Mouse (Mus musculus): ENCODE data around the gene Mapk8ip1. TPM values are rescaled to one million over a fixed set of nuclear protein-coding genes. Genes with fewer than 3 reads are reported as not detected.

Gene Mapk8ip1
- polyA plus RNA-seq, 2 experiments from 2014 or later, result 0.36 to 0.45 TPM

GRCm38 (mm10) chr2:92389645-92390044, 11.4 kb downstream of the Mapk8ip1 start:
- no peak for ATAC-seq

- ATAC-seq, result peak; percentile 34
These were observed 12.0 kb downstream of the Mapk8ip1 start for GRCm38 (mm10) chr2:92388891-92389641.

- ATAC-seq, result no peak
These were observed 13.0 kb downstream of the Mapk8ip1 start for GRCm38 (mm10) chr2:92388081-92388517.

GRCm38 (mm10) chr2:92387646-92388045, 13.4 kb downstream of the Mapk8ip1 start:
- ATAC-seq, result no peak

GRCm38 (mm10) chr2:92386821-92387570, 14.1 kb downstream of the Mapk8ip1 start:
- ATAC-seq, result no peak

GRCm38 (mm10) chr2:92385113-92386051, 15.7 kb downstream of the Mapk8ip1 start:
- ATAC-seq, result no peak

- no peak for ATAC-seq
These were observed 17.0 kb downstream of the Mapk8ip1 start for GRCm38 (mm10) chr2:92384101-92384500.

- no peak for ATAC-seq
These were observed 18.3 kb downstream of the Mapk8ip1 start for GRCm38 (mm10) chr2:92382759-92383158.

- ATAC-seq, result no peak
These were observed 19.0 kb downstream of the Mapk8ip1 start, which contains the start of gene 1700029I15Rik for GRCm38 (mm10) chr2:92381901-92382588. Gene 1700029I15Rik (plus strand): TSS chr2:92382538.

- ATAC-seq, result no peak
These were observed 19.9 kb downstream of the Mapk8ip1 start for GRCm38 (mm10) chr2:92381161-92381560.

GRCm38 (mm10) chr2:92380495-92381050, 20.5 kb downstream of the Mapk8ip1 start:
- ATAC-seq, result no peak

GRCm38 (mm10) chr2:92379783-92380494, 21.1 kb downstream of the Mapk8ip1 start:
- ATAC-seq, result peak; percentile 43

- no peak for ATAC-seq
These were observed 23.7 kb downstream of the Mapk8ip1 start for GRCm38 (mm10) chr2:92377320-92377719.

GRCm38 (mm10) chr2:92376300-92376699, 24.8 kb downstream of the Mapk8ip1 start:
- ATAC-seq, result no peak

- ATAC-seq, result no peak
These were observed 25.3 kb downstream of the Mapk8ip1 start for GRCm38 (mm10) chr2:92375788-92376187.

GRCm38 (mm10) chr2:92375099-92375623, 25.9 kb downstream of the Mapk8ip1 start:
- peak; percentile 91 for ATAC-seq

- ATAC-seq, result no peak
These were observed 26.5 kb downstream of the Mapk8ip1 start, which contains the start of the genes Pex16 and Large2 for GRCm38 (mm10) chr2:92374514-92374913. Gene Pex16 (plus strand): TSS chr2:92374676. Gene Large2 (minus strand): TSS chr2:92374869.

- ATAC-seq, result no peak
These were observed 27.6 kb downstream of the Mapk8ip1 start for GRCm38 (mm10) chr2:92373437-92373813.

GRCm38 (mm10) chr2:92372767-92373436, 28.2 kb downstream of the Mapk8ip1 start:
- no peak for ATAC-seq
